Mouse (Mus musculus) cerebellum, postnatal 4 days (tissue): Measurements from ENCODE around the gene Zfp763.
A peak's percentile ranks its signal among the peaks of the same experiment; 100 is the strongest.

Experiments used
- DNase-seq, 2 experiments: peaks; one replicate each; pipeline ENCODE4 v3.0.0; 2022; ENCODE audit warnings: low spot score in 2 of 2, mixed read lengths in 1 of 2

The Zfp763 gene

GRCm38 (mm10) chr17:33032900-33033891, at the start of gene Zfp763:
Gene Zfp763 (minus strand): TSS chr17:33033402.
- peak; percentile 56 to 75 for DNase-seq

DNA sequence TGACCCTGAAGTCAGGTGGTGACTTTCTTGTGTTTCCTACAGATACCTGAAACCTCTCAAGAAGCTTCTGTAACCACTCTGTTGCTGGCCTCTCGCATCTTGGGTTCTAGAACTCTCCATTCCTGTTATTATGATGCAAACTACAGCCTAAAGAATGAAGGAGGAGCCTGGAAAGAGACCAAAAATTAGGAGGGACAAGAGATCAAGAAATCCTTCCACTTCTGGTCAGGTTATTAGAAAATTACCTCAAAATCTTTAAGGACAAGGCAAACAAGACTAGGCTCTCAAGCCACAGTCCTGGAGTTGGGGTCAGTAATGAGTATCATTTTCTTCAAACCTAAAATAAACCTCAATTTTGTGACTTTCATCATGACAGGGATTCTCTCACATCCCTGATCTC, 34.8 kb upstream of the Zfp763 start, which contains the start of gene 4921501E09Rik:
TSS of gene 4921501E09Rik (minus strand) at position 101 of the 400 bp plus-strand sequence.
- DNase-seq = no peak

DNA sequence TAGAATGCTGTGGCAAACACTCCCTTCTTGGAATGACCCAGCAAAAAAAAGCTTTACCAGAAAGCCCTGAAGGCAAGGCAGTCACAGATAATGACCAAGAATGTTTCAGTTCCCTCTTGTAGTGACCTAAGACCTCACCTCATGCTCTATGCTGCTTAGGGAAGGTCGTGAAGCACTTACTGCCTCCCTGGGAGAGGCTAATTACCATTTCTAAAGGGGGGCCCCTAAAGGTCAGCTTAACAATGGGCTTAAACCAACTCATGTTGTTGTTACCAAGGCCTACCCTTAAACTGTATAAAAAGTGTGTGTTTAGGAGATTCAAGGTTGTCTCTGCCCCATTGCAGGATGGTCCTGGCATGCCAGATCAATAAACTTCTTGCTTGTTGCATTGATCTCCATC, 29.8 kb upstream of the Zfp763 start:
- DNase-seq = no peak

DNA sequence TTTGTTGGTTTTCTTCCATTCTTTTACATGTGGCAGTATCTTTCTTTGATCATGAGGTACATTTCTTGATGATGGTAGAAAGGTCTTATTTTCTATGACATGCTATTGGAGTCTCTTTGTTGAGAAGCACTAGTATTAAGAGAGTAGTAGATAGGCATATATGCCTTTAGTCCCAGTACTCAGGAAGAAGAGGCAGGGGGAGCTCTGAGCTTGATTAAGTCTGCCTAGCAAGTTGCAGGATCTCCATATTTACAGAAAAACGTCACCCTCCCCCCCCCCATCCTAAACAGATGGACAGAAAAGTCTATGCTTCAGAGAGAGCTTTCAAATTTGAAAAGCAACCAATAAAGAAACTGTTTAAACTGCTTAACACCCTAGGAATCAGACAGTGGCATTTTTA, 25.6 kb upstream of the Zfp763 start:
- no peak for DNase-seq

DNA sequence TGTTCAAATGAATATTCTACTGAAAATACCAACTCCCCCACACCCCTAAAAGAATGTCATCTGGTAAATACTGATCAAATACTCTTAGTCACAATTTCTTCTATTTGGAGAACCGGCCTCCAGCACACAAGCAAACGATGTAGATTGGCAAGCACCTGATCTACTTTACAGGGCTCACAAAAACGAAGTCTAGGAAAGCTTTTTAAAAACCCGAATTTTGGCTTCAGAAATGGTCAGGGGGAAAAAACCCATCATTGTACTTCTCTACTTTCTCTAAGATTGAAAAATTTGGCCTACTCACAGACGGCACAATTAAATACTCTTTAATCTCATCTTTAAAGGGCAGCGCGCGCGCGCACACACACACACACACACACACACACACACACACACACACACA, 826 bp downstream of the Zfp763 start:
- no peak for DNase-seq

GRCm38 (mm10) chr17:33020434-33020833, 12.8 kb downstream of the Zfp763 start:
- DNase-seq = peak; percentile 15 to 55

GRCm38 (mm10) chr17:33008337-33008736, 24.9 kb downstream of the Zfp763 start:
- DNase-seq = no peak

DNA sequence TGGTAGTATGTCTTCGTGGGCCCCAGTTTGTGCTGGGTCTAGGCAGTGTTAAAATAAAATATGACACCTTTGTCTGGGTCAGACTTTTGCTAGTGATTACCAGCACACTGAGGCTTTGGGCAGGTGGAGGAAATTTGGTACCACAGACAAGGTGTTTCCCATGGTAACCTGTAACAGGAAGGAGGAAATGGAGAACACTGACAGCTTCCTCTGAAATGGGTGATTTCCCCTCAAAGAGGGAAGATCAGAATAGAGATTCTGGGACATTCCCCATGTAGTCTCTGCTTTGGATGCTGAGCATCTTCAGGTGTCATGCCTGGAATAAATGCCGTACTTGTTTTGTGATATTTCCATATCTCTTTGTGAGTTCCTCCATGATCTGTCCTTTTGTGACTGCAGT, 34.7 kb downstream of the Zfp763 start:
- no peak for DNase-seq

DNA sequence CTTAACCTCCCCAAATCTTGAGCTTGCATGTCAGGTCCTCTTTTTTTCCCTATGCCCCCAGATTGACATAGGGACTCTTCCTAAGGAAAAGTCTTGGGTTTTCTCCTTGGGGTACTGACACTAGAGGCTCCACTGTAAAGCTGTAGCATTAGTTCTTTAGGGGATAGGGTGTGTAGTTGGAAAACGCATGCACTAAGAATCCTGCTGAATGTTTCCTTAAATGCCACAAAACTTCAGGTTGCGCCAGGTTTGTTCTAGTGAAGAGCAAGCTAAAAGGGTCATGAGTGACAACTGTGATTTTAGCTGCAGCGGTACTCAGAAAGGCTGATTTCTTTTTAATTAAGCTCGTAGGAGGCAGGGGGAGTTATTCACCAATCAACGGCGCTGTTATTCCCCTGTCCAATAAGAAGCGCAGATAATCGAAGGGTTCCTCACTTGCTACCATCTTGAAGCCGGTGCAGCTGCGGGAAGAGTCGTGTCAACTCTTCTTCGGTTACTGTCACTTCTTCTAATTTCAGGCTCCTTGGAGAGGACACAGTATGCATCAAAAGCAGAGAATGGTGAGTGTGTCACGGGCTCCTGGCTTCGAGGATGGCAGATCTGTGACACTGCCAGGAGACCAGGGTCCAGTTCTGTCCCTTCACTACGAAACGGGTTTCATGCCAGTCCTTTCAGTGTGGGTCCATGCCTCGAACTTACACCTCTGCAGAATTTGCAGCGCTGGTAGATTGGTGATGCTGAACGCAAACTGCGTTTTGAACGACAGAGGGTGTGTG, 40.3 kb downstream of the Zfp763 start, which contains the start of gene Zfp952:
TSS of gene Zfp952 (plus strand) at position 431 of the 776 bp plus-strand sequence.
- peak; percentile 57 to 83 for DNase-seq

- no peak for DNase-seq
Measured at GRCm38 (mm10) chr17:32991965-32992698, 41.1 kb downstream of the Zfp763 start.

GRCm38 (mm10) chr17:32986301-32986700, 46.9 kb downstream of the Zfp763 start:
- DNase-seq = no peak

DNA sequence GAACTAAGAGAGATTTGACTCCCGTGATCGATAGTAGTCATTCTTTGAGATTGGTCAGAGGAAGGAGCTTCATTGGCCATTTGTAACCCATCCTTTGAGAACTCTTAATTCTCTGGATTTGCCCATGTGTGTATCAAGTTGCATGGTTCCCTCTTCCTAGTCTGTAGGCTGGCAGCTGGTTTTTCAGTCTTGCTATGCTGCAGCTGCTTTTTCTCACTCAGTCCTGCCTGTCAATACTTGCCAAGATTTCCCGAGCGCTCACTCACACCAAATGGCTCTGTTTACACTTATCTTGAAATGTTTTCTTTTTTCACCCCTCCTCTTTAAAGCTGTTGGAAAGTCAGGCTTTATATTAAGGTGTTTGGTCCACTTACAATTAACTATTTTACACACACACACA, 51.8 kb downstream of the Zfp763 start:
- no peak for DNase-seq
